Mouse (Mus musculus) intestine, embryonic 15.5 days (tissue): ENCODE data around the gene Parp16. TPM values are rescaled to one million over a fixed set of nuclear protein-coding genes. Genes with fewer than 3 reads are reported as not detected.

Experiments
- ATAC-seq: fragments of 200-750 bp; cut with Nextera tagmentation; 2 replicates; pipeline ENCODE4 v1.8.0; 2017; ENCODE audit warnings: moderate TSS enrichment, moderate library complexity
- H3K27ac ChIP-seq: fragments of 300-500 bp; sonication (generic); 2 replicates; pipeline ENCODE4 v1.5.1; 2015; ENCODE audit warnings: mild to moderate bottlenecking, inconsistent platforms
- H3K27me3 ChIP-seq: fragments of 300-500 bp; sonication (generic); replicated peaks from 2 replicates; pipeline ENCODE4 v1.6.1; 2015; ENCODE audit warnings: inconsistent platforms
- H3K36me3 ChIP-seq: fragments of 300-500 bp; sonication (generic); 2 replicates; pipeline ENCODE4 v1.6.1; 2015; ENCODE audit warnings: inconsistent platforms
- H3K4me1 ChIP-seq: fragments of 300-500 bp; sonication (generic); replicated peaks from 2 replicates; pipeline ENCODE4 v1.6.1; 2015; ENCODE audit warnings: inconsistent platforms
- H3K4me2 ChIP-seq: fragments of 300-500 bp; sonication (generic); replicated peaks from 2 replicates; pipeline ENCODE4 v1.6.1; 2015; ENCODE audit warnings: mild to moderate bottlenecking, inconsistent platforms
- H3K4me3 ChIP-seq: fragments of 300-500 bp; sonication (generic); replicated peaks from 2 replicates; pipeline ENCODE4 v1.5.1; 2015; ENCODE audit warnings: inconsistent platforms
- H3K9ac ChIP-seq: fragments of 300-500 bp; sonication (generic); 2 replicates; pipeline ENCODE4 v1.6.1; 2015; ENCODE audit warnings: inconsistent platforms
- H3K9me3 ChIP-seq: fragments of 300-500 bp; sonication (generic); 2 replicates; pipeline ENCODE4 v1.6.1; 2016; ENCODE audit warnings: inconsistent platforms
- WGBS: fragments of 180-500 bp; shearing (Covaris S2); methylation state at CpG from one replicate; pipeline ENCODE4 v1.1.7; 2015; 5-methylcytosine and 5-hydroxymethylcytosine counted together
- polyA plus RNA-seq: library from polyadenylated mRNA; unstranded; fragments of >200 nt; fragmentation: Nextera tagmentation; extraction: Ambion mirVana; gene quantifications from 2 replicates; pipeline ENCODE4 v1.2.1, GENCODE M21; 2015

Gene Parp16
- polyA plus RNA-seq, 1 experiment from 2014 or later, result 9.4 TPM

DNA sequence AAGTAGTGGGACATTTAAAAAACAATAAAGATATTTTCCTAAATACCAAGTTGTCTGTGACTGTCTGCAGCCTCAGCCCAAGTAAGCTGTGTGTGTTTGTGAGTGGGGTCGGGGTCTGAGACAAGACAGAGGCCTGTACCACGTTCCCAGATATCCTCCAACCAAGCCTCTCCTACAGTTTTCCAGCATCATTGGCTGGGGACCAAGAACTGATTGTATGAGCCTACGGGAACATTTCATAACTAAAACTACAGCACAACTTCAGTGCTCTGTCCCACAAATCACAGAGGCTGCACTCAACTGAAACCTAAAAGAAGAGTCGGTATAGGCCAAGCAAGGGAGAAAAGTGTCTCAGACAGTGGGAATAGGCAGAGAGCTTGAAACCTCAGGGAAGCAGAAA, 44.0 kb downstream of the Parp16 start:
- Histone ChIP-seq H3K4me2 (no peak overlapping the region), H3K27ac (peak overlapping the region; percentile 48; the same call in 1 of the 2 replicates), H3K9me3 (no peaks in the 10 kb centered on the region), H3K4me3 (no peak overlapping the region), H3K27me3 (no peaks in the 10 kb centered on the region), H3K4me1 (peaks cover 23% of the 10 kb centered on the region), H3K9ac (no peak overlapping the region), H3K36me3 (no peaks in the 10 kb centered on the region)
- WGBS, result 56% methylated on average over 4 of the region's 4 CpGs
- ATAC-seq, result no peak

DNA sequence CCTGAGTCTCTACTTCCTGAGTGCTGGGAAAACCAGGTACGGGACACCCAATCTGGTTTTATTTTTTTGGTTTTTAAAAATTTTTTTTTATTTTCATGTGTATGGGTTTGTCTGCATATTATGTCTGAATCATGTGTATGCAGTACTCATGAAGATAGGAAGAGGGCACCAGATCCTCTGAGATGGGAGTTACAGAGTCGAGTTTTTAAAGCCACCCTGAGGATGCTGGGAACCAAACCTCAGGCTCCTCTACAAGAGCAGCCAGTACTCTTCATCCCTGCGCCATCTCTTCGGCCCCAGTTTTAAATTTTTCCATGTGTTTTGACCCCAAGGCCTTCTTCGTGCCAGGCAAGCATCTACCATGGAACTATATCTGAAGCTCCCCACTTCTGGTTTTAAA, 44.6 kb downstream of the Parp16 start:
- Histone ChIP-seq H3K36me3 (no peaks in the 10 kb centered on the region), H3K4me3 (no peak overlapping the region), H3K4me1 (peaks cover 28% of the 10 kb centered on the region), H3K27me3 (no peaks in the 10 kb centered on the region), H3K4me2 (no peak overlapping the region), H3K9ac (no peak overlapping the region), H3K9me3 (no peaks in the 10 kb centered on the region), H3K27ac (no peak overlapping the region)
- WGBS, result 89% methylated on average over 5 of the region's 5 CpGs
- ATAC-seq, result no peak

DNA sequence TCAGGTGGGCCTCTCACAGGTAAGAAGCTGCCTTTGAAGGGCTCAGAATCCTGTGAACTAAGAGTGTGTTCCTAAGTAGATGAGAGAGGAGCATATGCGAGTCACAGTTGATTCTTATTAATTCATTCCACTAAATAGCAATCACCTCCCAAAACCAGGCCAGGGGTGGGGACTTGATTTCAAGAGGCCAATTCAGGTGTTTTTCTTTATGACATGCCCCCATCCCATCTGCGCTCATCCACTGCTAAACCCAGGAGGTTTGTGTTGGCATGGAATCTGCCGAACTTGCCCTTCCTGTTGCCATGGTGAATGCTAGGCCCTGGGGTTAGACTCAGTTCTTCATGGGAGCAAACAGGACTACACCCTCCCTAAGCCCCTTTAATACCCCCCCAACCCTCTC, 45.4 kb downstream of the Parp16 start:
- Histone ChIP-seq H3K9me3 (no peaks in the 10 kb centered on the region), H3K27ac (no peak overlapping the region), H3K27me3 (no peaks in the 10 kb centered on the region), H3K4me1 (peaks cover 28% of the 10 kb centered on the region), H3K9ac (no peak overlapping the region), H3K4me2 (no peak overlapping the region), H3K36me3 (no peaks in the 10 kb centered on the region), H3K4me3 (no peak overlapping the region)
- ATAC-seq, result no peak
- 90% methylated on average over 3 of the region's 3 CpGs for WGBS

DNA sequence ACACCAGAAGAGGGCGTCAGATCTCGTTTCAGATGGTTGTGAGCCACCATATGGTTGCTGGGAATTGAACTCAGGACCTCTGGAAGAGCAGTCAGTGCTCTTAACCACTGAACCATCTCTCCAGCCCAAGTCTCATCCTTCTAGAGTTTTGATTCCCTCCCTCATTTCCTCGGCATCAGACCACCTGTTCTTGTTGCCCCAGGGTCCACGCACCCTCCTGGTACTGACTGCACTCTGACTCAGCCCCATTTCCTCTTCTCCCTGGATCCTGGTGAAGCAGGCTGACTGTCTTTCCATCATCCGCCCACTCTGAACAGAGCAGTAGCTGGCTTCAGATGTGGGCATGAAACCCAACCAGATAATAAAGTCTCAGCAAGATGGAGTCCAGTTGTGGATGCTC, 46.8 kb downstream of the Parp16 start:
- no peak overlapping the region for H3K27ac ChIP-seq
- H3K4me1 ChIP-seq, result peaks cover 28% of the 10 kb centered on the region
- H3K9ac ChIP-seq, result no peak overlapping the region
- 71% methylated on average over 5 of the region's 5 CpGs for WGBS
- H3K4me2 ChIP-seq, result no peak overlapping the region
- no peak overlapping the region for H3K4me3 ChIP-seq
- ATAC-seq, result no peak
- no peaks in the 10 kb centered on the region for H3K36me3 ChIP-seq
- H3K9me3 ChIP-seq, result no peaks in the 10 kb centered on the region
- no peaks in the 10 kb centered on the region for H3K27me3 ChIP-seq

DNA sequence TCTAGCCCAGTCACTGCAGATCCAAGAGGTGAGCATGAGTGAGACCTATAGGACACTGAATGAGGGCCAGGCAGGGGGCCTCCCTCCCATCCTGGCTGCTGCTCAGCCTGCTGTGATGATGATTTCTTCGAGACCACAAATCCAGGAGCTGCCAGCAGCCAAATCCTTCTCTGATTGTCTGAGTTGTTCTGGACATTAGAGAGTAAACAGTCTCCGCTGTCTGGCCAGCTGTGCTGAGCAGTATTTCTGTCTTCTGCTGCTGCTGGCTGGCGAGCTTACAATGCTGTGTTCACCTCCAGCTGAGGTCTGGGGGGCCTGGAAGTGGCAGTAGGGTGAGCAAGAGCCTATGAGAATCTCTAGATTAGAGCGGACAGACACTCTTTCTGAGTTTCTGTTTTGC, 48.1 kb downstream of the Parp16 start:
- 38% methylated on average over 4 of the region's 4 CpGs for WGBS
- peaks cover 26% of the 10 kb centered on the region for H3K4me1 ChIP-seq
- no peak overlapping the region for H3K9ac ChIP-seq
- no peak overlapping the region for H3K4me2 ChIP-seq
- 0 out of 2 replicates have a peak overlapping the region, but pooled peaks have one; percentile 62 for H3K27ac ChIP-seq
- no peak overlapping the region for H3K4me3 ChIP-seq
- no peaks in the 10 kb centered on the region for H3K36me3 ChIP-seq
- H3K27me3 ChIP-seq, result no peaks in the 10 kb centered on the region
- peak; percentile 46; the same call in 1 of the 2 replicates for ATAC-seq
- no peaks in the 10 kb centered on the region for H3K9me3 ChIP-seq

DNA sequence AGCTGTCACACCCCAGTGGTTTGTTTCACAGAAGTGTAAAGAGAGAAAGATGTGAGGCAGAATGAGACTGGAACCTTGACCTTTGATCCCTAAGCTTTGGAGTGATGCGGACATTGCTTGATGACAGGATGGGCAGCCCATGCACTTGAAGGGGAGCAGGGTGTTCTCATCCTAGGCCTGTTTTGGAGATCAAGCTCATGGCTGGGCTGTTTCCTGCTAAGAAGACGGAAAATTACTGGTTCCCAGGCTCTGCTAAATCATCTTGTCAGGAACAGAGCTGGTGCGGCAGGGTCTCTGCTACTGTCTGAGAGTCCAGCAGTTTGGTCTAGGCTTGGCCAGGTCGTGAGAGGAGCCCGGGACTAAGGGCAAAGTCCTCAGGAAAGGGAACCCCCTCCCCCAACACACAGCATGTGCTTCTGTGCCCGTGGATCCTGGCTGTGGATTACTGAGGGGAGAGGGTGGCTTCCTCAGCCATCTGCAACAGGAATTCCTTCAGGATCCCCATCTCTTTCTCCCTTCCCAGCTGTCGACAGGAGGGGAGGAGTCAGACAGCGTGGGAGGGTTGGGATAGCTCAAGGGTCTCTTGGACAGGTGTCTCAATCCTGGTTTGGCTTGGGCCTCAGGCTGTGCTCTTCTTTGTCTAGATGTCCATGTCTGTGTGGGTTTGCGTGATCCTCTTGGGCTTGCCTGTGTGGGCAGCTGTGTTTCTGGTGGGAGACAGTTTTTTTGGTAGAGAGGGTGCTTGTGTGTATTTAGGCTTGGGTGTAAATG, 49.1 kb downstream of the Parp16 start:
- H3K36me3 ChIP-seq, result no peaks in the 10 kb centered on the region
- peak; percentile 44 for ATAC-seq
- no peaks in the 10 kb centered on the region for H3K27me3 ChIP-seq
- no peak overlapping the region for H3K4me3 ChIP-seq
- 29% methylated on average over 9 of the region's 9 CpGs for WGBS
- peaks cover 21% of the 10 kb centered on the region for H3K4me1 ChIP-seq
- H3K9me3 ChIP-seq, result no peaks in the 10 kb centered on the region
- no peak overlapping the region for H3K4me2 ChIP-seq
- 0 out of 2 replicates have a peak overlapping the region, but pooled peaks have one; percentile 36 for H3K27ac ChIP-seq
- H3K9ac ChIP-seq, result no peak overlapping the region

DNA sequence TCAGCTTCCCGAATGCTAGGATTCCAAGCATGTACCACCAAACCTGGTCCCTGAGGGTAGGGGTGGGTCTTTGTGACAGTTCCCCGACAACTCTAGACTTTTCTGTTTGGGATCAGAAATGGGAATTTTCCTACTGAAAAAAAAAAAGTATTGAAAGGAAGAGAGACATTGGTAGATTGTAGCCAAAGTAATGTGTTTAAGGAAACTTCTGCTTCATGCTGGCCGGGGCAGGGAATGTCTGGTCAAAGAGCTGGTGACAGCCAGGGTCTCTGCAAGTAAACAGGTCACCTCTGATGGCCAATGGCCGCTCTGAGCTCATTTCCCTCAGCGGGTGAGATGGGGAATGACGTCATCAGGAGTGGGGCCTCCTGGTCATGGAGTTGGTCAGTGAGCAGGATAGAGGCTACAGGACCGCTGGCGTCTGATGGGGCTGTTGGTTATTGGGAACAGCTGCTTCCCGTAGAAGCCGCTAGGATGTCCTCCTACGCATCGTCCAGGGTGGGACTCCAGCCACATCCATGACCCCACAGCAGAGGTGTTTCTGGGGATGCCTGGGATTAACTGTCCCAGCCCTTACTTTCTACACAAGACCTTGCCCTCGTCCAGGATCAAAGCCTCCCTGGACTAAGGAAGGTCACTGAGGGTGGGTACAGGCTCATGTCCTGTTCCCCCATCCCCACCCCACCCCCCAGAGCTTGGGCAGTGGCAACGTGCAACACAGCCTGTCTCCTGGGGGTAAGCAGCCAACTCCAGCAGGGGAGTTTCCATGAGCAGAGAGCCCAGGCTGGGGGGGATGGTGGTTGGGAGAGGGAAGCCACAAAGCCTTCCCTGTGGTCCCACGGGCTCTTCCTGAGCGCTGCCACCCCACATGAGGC, 52.6 kb downstream of the Parp16 start:
- Histone ChIP-seq H3K4me2 (no peak overlapping the region), H3K27me3 (no peaks in the 10 kb centered on the region), H3K9ac (no peak overlapping the region), H3K4me3 (no peak overlapping the region), H3K9me3 (no peaks in the 10 kb centered on the region), H3K36me3 (no peaks in the 10 kb centered on the region), H3K27ac (no peak overlapping the region), H3K4me1 (peaks cover 19% of the 10 kb centered on the region)
- no peak for ATAC-seq
- WGBS, result 67% methylated on average over 16 of the region's 16 CpGs

DNA sequence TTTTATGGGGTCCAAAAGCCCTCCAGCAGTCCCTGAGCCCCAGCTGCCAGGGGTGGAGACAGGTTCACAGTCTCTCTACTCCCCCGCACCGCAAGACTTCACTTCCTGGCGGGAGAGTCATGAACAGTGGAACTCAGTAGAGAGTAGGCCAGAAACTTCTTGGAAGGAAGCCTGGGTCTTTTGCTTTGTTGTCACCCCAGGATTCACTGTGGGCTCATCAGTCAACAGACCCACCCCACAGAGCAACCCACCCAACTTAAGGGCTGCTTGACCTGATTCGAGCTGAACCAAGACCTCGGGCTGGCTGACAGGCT, 53.2 kb downstream of the Parp16 start:
- no peak overlapping the region for H3K27ac ChIP-seq
- WGBS, result 75% methylated on average over 5 of the region's 5 CpGs
- H3K4me2 ChIP-seq, result no peak overlapping the region
- peaks cover 13% of the 10 kb centered on the region for H3K4me1 ChIP-seq
- no peak for ATAC-seq
- H3K27me3 ChIP-seq, result no peaks in the 10 kb centered on the region
- H3K4me3 ChIP-seq, result no peak overlapping the region
- H3K9me3 ChIP-seq, result no peaks in the 10 kb centered on the region
- no peak overlapping the region for H3K9ac ChIP-seq
- no peaks in the 10 kb centered on the region for H3K36me3 ChIP-seq

DNA sequence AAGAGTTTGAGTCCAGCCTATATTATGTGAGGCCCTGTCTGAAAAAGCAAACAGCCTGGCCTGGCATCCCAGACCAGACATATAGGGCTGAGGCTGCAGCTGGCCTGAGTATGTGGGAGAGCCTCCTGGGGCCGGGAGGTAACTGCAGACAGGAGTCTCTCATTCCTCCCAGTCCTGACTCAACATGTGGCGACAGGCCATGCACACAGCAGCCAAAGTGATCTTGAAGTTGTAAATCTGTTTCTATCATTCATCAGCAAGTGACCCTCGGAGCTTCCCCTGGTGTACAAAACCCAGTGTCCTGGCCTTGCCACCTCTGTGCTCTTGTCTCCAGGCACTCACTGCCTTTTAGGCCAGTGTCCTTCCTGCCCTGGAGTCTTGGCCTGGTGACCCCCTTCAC, 56.9 kb downstream of the Parp16 start:
- Histone ChIP-seq H3K4me3 (no peak overlapping the region), H3K36me3 (no peaks in the 10 kb centered on the region), H3K4me1 (no peaks in the 10 kb centered on the region), H3K9me3 (no peaks in the 10 kb centered on the region), H3K27ac (no peak overlapping the region), H3K27me3 (no peaks in the 10 kb centered on the region), H3K9ac (no peak overlapping the region), H3K4me2 (no peak overlapping the region)
- 66% methylated on average over 3 of the region's 3 CpGs for WGBS
- ATAC-seq, result no peak

DNA sequence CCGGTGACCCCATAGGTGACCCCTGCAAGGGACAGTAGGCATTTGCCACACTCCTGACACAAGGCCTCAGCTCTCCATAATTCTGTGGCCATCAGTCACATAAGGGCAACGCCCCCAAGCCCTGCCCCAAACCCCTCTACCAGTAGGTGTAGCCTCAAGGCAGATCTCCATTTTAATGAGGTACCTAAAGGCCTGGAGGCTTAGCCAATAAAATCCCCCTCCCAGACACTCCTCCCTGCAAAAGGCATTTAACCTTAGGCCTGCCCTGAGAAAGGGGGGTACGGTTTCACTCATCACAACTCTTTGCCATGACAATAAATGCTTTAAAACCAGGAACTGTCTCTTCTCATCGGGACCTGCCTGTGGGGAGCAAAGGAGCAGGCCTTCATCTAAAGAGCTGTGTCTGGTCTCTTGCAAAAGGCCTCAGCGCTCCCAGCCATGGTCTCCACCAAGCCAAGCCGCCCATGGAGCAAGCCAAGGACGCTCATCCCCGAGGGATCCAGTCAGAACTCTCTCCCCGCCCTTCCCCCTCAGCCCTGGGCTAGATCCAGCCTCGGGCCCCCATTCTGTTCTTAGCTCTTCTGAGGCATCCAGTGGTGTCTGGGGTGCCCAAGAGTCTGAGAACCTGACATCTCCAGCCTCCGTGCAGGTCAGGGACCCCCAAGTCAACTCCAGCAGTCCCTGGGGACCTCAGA, 60.9 kb downstream of the Parp16 start:
- H3K27ac ChIP-seq, result no peak overlapping the region
- H3K27me3 ChIP-seq, result no peaks in the 10 kb centered on the region
- H3K4me2 ChIP-seq, result no peak overlapping the region
- no peak overlapping the region for H3K4me3 ChIP-seq
- WGBS, result 72% methylated on average over 11 of the region's 11 CpGs
- H3K4me1 ChIP-seq, result no peaks in the 10 kb centered on the region
- no peak for ATAC-seq
- H3K9ac ChIP-seq, result no peak overlapping the region
- no peaks in the 10 kb centered on the region for H3K36me3 ChIP-seq
- H3K9me3 ChIP-seq, result no peaks in the 10 kb centered on the region

DNA sequence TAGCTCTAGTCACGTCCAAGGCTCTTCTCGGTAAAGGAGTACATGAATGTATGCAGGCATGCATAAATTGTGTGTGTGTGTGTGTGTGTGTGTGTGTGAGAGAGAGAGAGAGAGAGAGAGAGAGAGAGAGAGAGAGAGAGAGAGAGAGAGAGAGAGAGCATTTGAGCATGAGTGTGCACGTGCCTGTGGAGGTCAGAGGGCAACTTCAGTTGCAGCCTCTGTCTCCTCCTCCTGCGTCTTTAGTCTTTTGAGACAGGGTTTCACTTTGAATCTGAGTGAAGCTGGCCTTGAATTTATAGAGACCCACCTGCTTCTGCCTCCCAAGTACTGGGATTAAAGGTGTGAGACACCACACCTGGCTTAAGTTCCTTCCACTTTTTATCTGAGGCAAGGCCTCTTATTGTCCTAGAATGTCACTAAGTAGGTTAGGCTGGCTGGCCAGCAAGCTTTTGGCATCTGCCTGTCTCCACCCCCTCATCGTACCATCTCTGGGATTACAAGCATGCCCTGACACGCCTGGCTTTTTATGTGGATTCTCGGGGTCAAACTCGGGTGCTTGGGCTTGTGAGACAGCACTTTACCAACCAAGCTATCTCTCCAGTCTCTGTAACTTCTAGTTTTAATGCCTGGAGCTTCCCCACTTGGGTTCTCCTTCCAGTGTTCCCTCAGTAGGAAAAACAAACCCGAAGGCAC, 62.2 kb downstream of the Parp16 start:
- WGBS, result 73% methylated on average over 9 of the region's 9 CpGs
- no peak overlapping the region for H3K4me2 ChIP-seq
- no peak overlapping the region for H3K9ac ChIP-seq
- H3K4me1 ChIP-seq, result no peaks in the 10 kb centered on the region
- H3K27me3 ChIP-seq, result no peaks in the 10 kb centered on the region
- ATAC-seq, result no peak
- H3K9me3 ChIP-seq, result no peaks in the 10 kb centered on the region
- no peak overlapping the region for H3K27ac ChIP-seq
- H3K36me3 ChIP-seq, result no peaks in the 10 kb centered on the region
- H3K4me3 ChIP-seq, result no peak overlapping the region

DNA sequence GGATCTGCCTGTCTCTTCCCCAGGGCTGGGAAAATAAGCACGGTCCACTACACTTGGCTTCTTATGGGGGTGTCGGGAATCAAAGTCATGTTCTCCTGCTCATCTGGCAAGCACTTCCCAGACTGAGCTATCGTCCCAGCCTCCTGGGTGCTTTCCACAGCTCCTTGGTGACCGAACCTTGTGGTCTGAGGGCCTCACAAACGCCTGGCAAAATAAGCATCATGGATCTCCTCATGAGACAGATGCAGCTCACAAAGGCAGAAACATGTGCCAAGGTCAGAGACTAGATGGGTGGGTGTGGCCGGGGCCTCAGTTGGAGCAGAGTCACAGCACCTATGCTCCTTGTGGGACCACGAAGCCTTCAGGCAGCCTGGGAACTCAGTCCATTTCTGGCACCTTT, 64.2 kb downstream of the Parp16 start:
- H3K27me3 ChIP-seq, result no peaks in the 10 kb centered on the region
- H3K4me1 ChIP-seq, result 0 out of 2 replicates have a peak, but pooled peaks cover under 1% of the 10 kb centered on the region
- H3K4me2 ChIP-seq, result no peak overlapping the region
- no peaks in the 10 kb centered on the region for H3K36me3 ChIP-seq
- WGBS, result 80% methylated on average over 7 of the region's 7 CpGs
- H3K27ac ChIP-seq, result no peak overlapping the region
- no peak overlapping the region for H3K9ac ChIP-seq
- no peak overlapping the region for H3K4me3 ChIP-seq
- ATAC-seq, result no peak
- H3K9me3 ChIP-seq, result no peaks in the 10 kb centered on the region
